Mouse (Mus musculus) common myeloid progenitor, adult 5-6 weeks (primary cell): ENCODE data around the gene Tcte2. TPM values are rescaled to one million over a fixed set of nuclear protein-coding genes. Genes with fewer than 3 reads are reported as not detected.
"Not testable (repeated sequence)": the region's sequence is repeated elsewhere in the genome, so short reads cannot be mapped to it uniquely, and the experiment has no call there.

Source experiments
- ATAC-seq: replicated peaks from 2 replicates; pipeline ENCODE4 v1.8.0; 2016; ENCODE audit warnings: low read depth, mild to moderate bottlenecking, moderate TSS enrichment, inconsistent platforms; ENCODE audit not compliant: poor library complexity, severe bottlenecking
- total RNA-seq: library from RNA; stranded (forward); fragments of 200-1000, 187-1606 nt; gene quantifications from 2 replicates; pipeline ENCODE4 v1.2.3, GENCODE M21; 2017

Tcte2 gene
- total RNA-seq, 1 experiment from 2014 or later = not detected

GRCm38 (mm10) chr17:13687656-13688055 is 74.0 kb downstream of the Tcte2 start:
- ATAC-seq = no peak

DNA sequence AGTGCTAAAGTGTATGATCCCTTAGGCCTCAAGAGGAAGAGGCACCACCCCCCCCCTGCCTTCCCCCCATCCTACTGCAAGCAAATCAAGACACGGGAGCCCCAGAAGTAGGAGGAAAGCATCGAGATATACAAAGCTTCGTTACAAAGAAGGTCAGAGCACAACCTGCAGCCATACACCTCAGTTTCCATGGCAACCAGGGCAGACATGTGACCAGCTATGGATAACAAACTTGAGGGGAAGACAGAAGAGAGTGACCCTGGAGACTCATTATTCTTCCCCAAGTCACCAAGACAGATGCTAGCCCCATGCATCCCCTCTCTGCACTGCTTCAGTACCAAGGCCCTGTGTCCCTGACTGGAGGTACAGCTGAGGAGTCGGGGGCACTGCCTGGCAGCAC is 74.5 kb downstream of the Tcte2 start:
- no peak for ATAC-seq

- ATAC-seq = peak; percentile 48
Observed at GRCm38 (mm10) chr17:13685621-13686020, 76.0 kb downstream of the Tcte2 start.

DNA sequence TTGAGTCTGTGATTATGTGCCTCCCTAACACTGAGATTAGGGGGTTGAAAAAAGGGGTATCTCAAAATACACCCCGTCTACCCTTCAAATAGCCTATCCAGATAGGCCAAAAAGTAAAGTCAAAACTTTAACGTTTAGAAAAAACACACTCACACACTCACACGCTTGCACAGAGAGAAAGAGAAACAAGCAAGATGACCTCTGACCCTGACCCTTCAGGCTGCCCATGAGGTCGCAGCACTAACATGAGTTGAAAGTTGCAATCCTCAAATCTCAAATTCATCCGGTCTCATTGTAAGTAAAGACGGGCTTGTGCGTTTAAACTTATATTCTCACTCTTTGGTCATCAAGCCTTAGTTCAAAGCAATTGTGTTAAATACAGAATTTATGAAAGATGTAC is 77.4 kb downstream of the Tcte2 start:
- no peak for ATAC-seq

DNA sequence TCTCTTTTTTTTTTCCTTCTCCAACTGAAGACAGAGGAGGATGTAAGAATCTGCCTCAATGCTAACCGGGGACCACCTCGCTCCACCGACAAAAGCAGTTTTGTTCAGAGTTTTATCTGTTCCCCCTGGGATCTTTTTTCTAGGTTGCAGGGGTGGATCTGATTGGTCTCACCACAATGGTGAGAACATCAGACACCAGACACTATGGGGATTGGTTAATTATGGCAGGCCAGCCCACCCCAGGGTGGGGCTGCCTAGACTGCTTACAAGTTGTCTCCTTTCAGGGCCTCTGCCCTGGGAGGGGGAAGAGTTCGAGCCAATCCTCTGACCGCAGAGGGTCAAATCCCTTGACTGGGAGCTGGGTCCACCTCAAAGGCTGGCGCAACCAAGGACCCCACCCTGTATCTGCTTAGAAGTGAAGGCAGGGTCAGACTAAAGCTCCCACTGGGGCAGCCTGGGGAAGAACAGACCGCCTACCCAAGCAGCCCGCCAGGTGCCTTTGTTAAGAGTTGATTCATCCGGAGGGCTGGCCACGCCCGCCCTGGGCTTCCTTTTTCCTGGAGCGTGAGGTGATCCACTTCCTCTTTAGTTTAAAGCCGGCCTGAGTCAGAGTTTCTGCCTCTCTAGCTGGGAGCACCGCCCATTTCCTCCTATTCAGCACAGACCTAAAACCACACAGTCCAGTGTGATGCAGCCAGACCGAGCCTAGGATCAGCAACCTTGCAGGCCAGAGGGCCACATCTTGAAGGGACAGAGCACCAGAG is 78.0 kb downstream of the Tcte2 start:
- peak; percentile 75 for ATAC-seq

GRCm38 (mm10) chr17:13683027-13683410 is 78.6 kb downstream of the Tcte2 start:
- no peak for ATAC-seq

GRCm38 (mm10) chr17:13682378-13683026 is 79.1 kb downstream of the Tcte2 start:
- ATAC-seq = peak; percentile 22

GRCm38 (mm10) chr17:13681686-13682085 is 79.9 kb downstream of the Tcte2 start:
- ATAC-seq = no peak

GRCm38 (mm10) chr17:13681126-13681525 is 80.5 kb downstream of the Tcte2 start:
- no peak for ATAC-seq

- no peak for ATAC-seq
Observed at GRCm38 (mm10) chr17:13680318-13680717, 81.3 kb downstream of the Tcte2 start.

GRCm38 (mm10) chr17:13679725-13680124 is 81.9 kb downstream of the Tcte2 start:
- no peak for ATAC-seq

GRCm38 (mm10) chr17:13677225-13678148 is 84.1 kb downstream of the Tcte2 start:
- no peak for ATAC-seq

GRCm38 (mm10) chr17:13676099-13676498 is 85.5 kb downstream of the Tcte2 start:
- ATAC-seq = not testable (repeated sequence)

- no peak for ATAC-seq
Observed at GRCm38 (mm10) chr17:13675630-13676029, 86.0 kb downstream of the Tcte2 start.

DNA sequence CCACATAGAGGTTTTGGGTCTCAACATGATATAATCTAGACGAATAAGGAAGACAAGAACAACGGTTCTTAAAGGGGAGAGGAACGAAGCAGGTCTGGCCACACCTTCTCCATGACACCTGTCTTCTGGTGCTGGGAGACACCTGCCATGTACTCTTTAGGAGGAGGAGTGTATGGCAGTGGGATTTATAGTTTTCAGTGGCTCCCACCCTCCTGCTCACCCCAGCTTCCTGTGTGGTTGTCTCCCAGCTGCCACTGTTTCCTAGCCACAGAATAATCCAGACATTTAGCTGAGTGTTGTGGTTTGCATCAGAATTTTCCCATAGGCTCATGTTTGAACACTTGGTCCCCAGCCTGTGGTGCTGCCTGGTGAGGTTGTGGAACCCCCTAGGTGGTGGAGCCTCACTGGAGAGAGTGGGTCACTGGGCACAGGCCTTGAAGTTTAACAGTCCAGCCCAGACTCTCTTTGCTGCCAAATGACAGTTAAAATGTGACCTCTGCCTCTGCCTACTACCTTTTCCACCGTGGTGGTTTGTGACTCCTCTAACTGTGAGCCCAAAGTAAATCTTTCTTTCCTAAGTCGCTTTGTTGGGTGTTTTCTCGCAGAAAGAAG is 86.8 kb downstream of the Tcte2 start:
- ATAC-seq = peak; percentile 79

GRCm38 (mm10) chr17:13671732-13672131 is 89.9 kb downstream of the Tcte2 start:
- no peak for ATAC-seq

DNA sequence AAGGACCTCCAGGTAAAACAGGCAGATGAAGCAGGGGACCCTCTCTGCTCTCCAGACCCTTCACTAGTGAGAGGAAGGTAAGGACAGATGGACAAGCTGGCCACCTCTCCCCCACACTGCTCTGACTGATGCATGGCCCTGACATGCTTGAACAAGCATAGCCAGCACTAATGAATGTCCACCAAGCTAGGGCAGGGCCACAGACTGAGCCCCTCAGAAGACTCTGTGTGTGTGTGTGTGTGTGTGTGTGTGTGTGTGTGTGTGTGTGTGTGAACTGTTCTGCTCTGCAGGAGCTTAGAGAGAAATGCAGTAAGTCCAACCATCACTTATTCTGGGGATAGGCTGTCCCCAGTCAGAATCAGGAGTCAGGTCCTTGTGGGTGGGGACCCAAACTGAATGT is 91.4 kb downstream of the Tcte2 start:
- ATAC-seq = no peak

DNA sequence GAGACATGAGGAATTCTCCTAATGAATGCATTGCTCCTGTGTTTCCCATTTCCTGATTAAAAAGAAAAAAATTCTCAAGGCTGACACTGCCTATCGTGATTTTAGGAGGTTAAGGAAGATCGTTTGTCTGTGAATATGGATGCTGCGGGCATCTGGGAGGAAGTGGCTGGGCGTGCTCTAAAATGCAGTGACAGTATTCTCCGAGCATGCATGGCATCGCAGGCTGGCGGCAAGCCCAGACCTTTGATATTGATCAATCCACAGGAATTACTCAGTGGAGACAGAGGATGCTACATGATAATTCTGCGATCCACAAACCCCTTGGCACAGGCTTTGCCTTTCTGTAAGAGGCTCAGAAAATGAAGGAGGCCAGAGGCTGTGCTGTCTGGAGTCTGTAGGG is 92.4 kb downstream of the Tcte2 start:
- peak; percentile 40; the same call in 1 of the 2 replicates for ATAC-seq

- 0 out of 2 replicates have a peak, but pooled peaks have one; percentile 35 for ATAC-seq
Observed at GRCm38 (mm10) chr17:13668052-13669015, 93.3 kb downstream of the Tcte2 start.
